13 mouse cellular contexts compared by ENCODE assay signal in genomic region chr9:68115151-68115690, GRCm38 (mm10).
"Had no signal": no experiment of that assay in that cellular context is flagged by ENCODE, and none has a peak within 500 bp of the region (broad histone marks: within the 10 kb centered on the region; RNA-seq: fewer than 3 reads in every experiment).

No protein-coding gene starts in this region.

- DNase-seq: kidney, adult 2 months; kidney, postnatal 25 days; layer of hippocampus, postnatal 36 days; liver, embryonic 13.5 days; lung, adult 2 months; lung, postnatal 14 days; lung, postnatal 4 days; midbrain, embryonic 14.5 days; thymus, adult 2 months; thymus, postnatal 14 days; thymus, postnatal 4 days had no signal

- ATAC-seq: inflammation-experienced regulatory T-cells, adult 6 months; intestine, embryonic 16.5 days had no signal
